18 mouse cellular contexts compared by ENCODE assay signal in the genomic region with DNA sequence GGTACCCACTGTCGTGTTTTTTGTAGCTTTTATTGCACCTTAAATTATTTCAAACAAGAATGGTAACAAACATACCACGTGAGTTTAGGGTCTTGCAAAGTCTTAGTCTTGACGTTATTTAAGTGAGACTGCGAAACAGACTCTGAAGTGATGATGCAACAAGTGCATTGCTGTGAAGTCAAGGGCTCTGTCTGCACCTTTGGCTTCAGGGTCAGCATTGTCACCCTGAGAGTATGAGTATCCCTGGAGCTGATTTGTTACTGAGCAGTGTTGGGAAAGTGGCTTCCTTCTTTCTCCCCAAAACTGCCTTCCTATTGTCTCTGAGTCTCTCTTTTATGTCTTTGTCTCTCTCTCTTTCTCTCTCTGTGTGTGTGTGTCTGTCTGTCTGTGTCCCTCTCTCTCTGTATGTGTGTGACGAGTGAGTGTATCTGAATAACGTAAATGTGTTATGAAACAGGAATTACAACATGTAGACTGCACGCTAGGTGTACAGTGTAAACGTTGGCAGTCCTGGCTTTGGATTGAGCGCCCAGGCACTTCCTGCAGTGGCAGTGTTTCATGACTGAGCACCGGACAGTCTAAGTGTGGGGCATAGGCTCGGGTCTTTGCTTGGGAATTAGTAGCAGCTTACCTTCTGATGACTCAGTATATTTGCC. TPM values are rescaled to one million over a fixed set of nuclear protein-coding genes. Genes with fewer than 3 reads are reported as not detected.
DNase-seq lines count a peak whose midpoint lies in the region; ATAC-seq and TF ChIP-seq lines count a peak whose summit lies in the region.
"Had no signal": no experiment of that assay in that cellular context is flagged by ENCODE, and none has a peak within 500 bp of the region (broad histone marks: within the 10 kb centered on the region; RNA-seq: fewer than 3 reads in every experiment).

No protein-coding gene starts in this region.

- ATAC-seq in liver, embryonic 12.5 days = no peak
- ATAC-seq in intestine, postnatal 0 days = peak; percentile 58
- ATAC-seq in megakaryocyte, adult 5-6 weeks (ENCODE audit: poor library complexity, severe bottlenecking) = peak; percentile 23; the same call in 1 of the 2 replicates

- no peak for DNase-seq in gastrocnemius, adult 2 months
- DNase-seq in gastrocnemius, postnatal 10 days = no peak
- DNase-seq in liver = no peak
- DNase-seq in testis, postnatal 10 days (ENCODE audit: low spot score) = no peak
- no peak for DNase-seq in left cerebral cortex, postnatal 36 days (ENCODE audit: low spot score in 2 of 2)
- DNase-seq: adrenal gland, postnatal 14 days; cerebellum, adult 18-20 months; cerebellum, postnatal 36 days; kidney, postnatal 25 days; layer of hippocampus, adult 9-11 months; lung, adult 18-20 months; thymus, postnatal 36 days had no signal

- no peaks in the 10 kb centered on the region for H3K36me3 ChIP-seq in liver, embryonic 12.5 days
- H3K36me3 ChIP-seq in intestine, postnatal 0 days (ENCODE audit: control insufficient read depth, insufficient read depth) = no peaks in the 10 kb centered on the region
- H3K36me3 ChIP-seq: heart, embryonic 13.5 days; midbrain, embryonic 12.5 days; stomach, embryonic 15.5 days had no signal

- no peaks in the 10 kb centered on the region for H3K27me3 ChIP-seq in liver, embryonic 12.5 days (replicated peaks)
- no peaks in the 10 kb centered on the region for H3K27me3 ChIP-seq in intestine, postnatal 0 days (replicated peaks; ENCODE audit: control insufficient read depth, insufficient read depth, low read length)
- H3K27me3 ChIP-seq: heart, embryonic 13.5 days; stomach, embryonic 15.5 days had no signal

- no peak overlapping the region for H3K9ac ChIP-seq in liver, embryonic 12.5 days
- H3K9ac ChIP-seq in intestine, postnatal 0 days (ENCODE audit: low read depth, low read length) = no peak overlapping the region
- H3K9ac ChIP-seq: heart, embryonic 13.5 days; midbrain, embryonic 12.5 days; stomach, embryonic 15.5 days had no signal

- H3K9me3 ChIP-seq in liver, embryonic 12.5 days (replicated peaks) = no peaks in the 10 kb centered on the region
- H3K9me3 ChIP-seq in intestine, postnatal 0 days (ENCODE audit: control insufficient read depth) = no peaks in the 10 kb centered on the region
- H3K9me3 ChIP-seq: heart, embryonic 13.5 days; midbrain, embryonic 12.5 days; stomach, embryonic 15.5 days had no signal

- intact Hi-C loops in gastrocnemius, adult 2 months (cut with DNase I) = no loop called here
- intact Hi-C loops in left cerebral cortex, postnatal 36 days (cut with DNase I) = no loop called here

- 72% methylated on average over 11 of the region's 11 CpGs for whole genome bisulfite sequencing in liver, embryonic 12.5 days (ENCODE audit: insufficient replicate concordance)
- WGBS in intestine, postnatal 0 days = 37% methylated on average over 11 of the region's 11 CpGs

- peak overlapping the region; percentile 71 for H3K27ac ChIP-seq in gastrocnemius, adult 2 months
- H3K27ac ChIP-seq in liver, embryonic 12.5 days = 0 out of 2 replicates have a peak overlapping the region, but pooled peaks have one; percentile 30
- peak overlapping the region; percentile 35; the same call in 1 of the 2 replicates for H3K27ac ChIP-seq in intestine, postnatal 0 days (ENCODE audit: low read depth, low read length)
- H3K27ac ChIP-seq: heart, embryonic 13.5 days; midbrain, embryonic 12.5 days; stomach, embryonic 15.5 days had no signal

- peaks cover 38% of the 10 kb centered on the region for H3K4me1 ChIP-seq in liver, embryonic 12.5 days
- peaks cover 6% of the 10 kb centered on the region; the same call in 1 of the 2 replicates for H3K4me1 ChIP-seq in intestine, postnatal 0 days (replicated peaks; ENCODE audit: control insufficient read depth, insufficient read depth, low read length)

- no peak overlapping the region for H3K4me2 ChIP-seq in liver, embryonic 12.5 days
- no peak overlapping the region for H3K4me2 ChIP-seq in intestine, postnatal 0 days (replicated peaks; ENCODE audit: low read depth)
- H3K4me2 ChIP-seq: heart, embryonic 13.5 days; midbrain, embryonic 12.5 days; stomach, embryonic 15.5 days had no signal

- no peak for TF ChIP-seq CTCF in gastrocnemius, adult 2 months (IDR thresholded peaks at IDR 0.05)
- TF ChIP-seq CTCF in intestine, postnatal 0 days (IDR thresholded peaks at IDR 0.05; ENCODE audit: low read depth) = no peak

- no peak overlapping the region for H3K4me3 ChIP-seq in gastrocnemius, adult 2 months
- no peak overlapping the region for H3K4me3 ChIP-seq in liver, embryonic 12.5 days
- H3K4me3 ChIP-seq in intestine, postnatal 0 days (ENCODE audit: low read depth, low read length) = no peak overlapping the region
- H3K4me3 ChIP-seq: heart, embryonic 13.5 days; midbrain, embryonic 12.5 days; stomach, embryonic 15.5 days had no signal

RNA-seq across cellular contexts. Expression of gene Lgr4, which starts 18.4 kb away (rescaled TPM):
- total RNA-seq in gastrocnemius, adult 2 months (2021) = 10 to 100 TPM; 28.9 to 30.4 TPM
- 10 to 100 TPM; 25.0 to 25.3 TPM for total RNA-seq in gastrocnemius, postnatal 10 days (2021)
- 5.8 and 6.0 TPM in 2 replicates for polyA plus RNA-seq in liver, embryonic 12.5 days (2016; fragmentation: Nextera tagmentation; extraction: Ambion mirVana)
- polyA plus RNA-seq in intestine, postnatal 0 days (2015; fragmentation: Nextera tagmentation; extraction: Ambion mirVana) = 15.0 and 15.9 TPM in 2 replicates
- 0.94 and 1.3 TPM in 2 replicates for total RNA-seq in megakaryocyte, adult 5-6 weeks (2015)
- 0.73 and 0.88 TPM in 2 replicates for total RNA-seq in megakaryocyte, adult 5-6 weeks (2017)
- total RNA-seq in left cerebral cortex, postnatal 36 days (2021) = 10 to 100 TPM; 23.7 to 26.2 TPM

RNA-seq across cellular contexts. Expression of gene Lin7c, which starts 45.2 kb away (rescaled TPM):
- total RNA-seq in gastrocnemius, adult 2 months (2021) = 10 to 100 TPM; 27.5 to 32.9 TPM
- total RNA-seq in gastrocnemius, postnatal 10 days (2021) = 10 to 100 TPM; 30.4 to 32.1 TPM
- 29.9 and 31.6 TPM in 2 replicates for polyA plus RNA-seq in liver, embryonic 12.5 days (2016; fragmentation: Nextera tagmentation; extraction: Ambion mirVana)
- polyA plus RNA-seq in intestine, postnatal 0 days (2015; fragmentation: Nextera tagmentation; extraction: Ambion mirVana) = 37.1 and 40.3 TPM in 2 replicates
- 48.7 and 52.2 TPM in 2 replicates for total RNA-seq in megakaryocyte, adult 5-6 weeks (2015)
- 92.1 and 97.8 TPM in 2 replicates for total RNA-seq in megakaryocyte, adult 5-6 weeks (2017)
- total RNA-seq in left cerebral cortex, postnatal 36 days (2021) = 10 to 100 TPM; 66.9 to 76.8 TPM

Comparison
In these comparisons a context has a peak if more than half of its experiments do, and no peak if none do; other contexts are left out.
1. RNA of gene Lgr4, which starts 18.4 kb away (total RNA-seq): 28.9 to 30.4 TPM in gastrocnemius, adult 2 months, 23.7 to 26.2 TPM in left cerebral cortex, postnatal 36 days and 25.0 to 25.3 TPM in gastrocnemius, postnatal 10 days; 0.73 to 1.3 TPM in megakaryocyte, adult 5-6 weeks; every median in the first group is over 10 times any median in the second.
2. Peak in every context shown above with its lines, with median percentiles within 50 percentile points of each other: H3K27ac ChIP-seq.